Comparison of ENCODE assay signal across 24 mouse cellular contexts in genomic region chr13:9706720-9707119, GRCm38 (mm10). TPM values are rescaled to one million over a fixed set of nuclear protein-coding genes. Genes with fewer than 3 reads are reported as not detected.
DNase-seq lines count a peak whose midpoint lies in the region; ATAC-seq and TF ChIP-seq lines count a peak whose summit lies in the region.
"Had no signal": no experiment of that assay in that cellular context is flagged by ENCODE, and none has a peak within 500 bp of the region (broad histone marks: within the 10 kb centered on the region; RNA-seq: fewer than 3 reads in every experiment).

No protein-coding gene starts in this region.

- H3K4me1 ChIP-seq in heart, adult 2 months (ENCODE audit: control insufficient read depth, insufficient read depth, low read length) = no peaks in the 10 kb centered on the region
- H3K4me1 ChIP-seq in lung, embryonic 16.5 days (replicated peaks; ENCODE audit: control insufficient read depth, insufficient read depth, low read length) = no peaks in the 10 kb centered on the region
- H3K4me1 ChIP-seq: forebrain, embryonic 13.5 days; forebrain, embryonic 15.5 days had no signal

- H3K4me3 ChIP-seq in heart, adult 2 months = no peak overlapping the region
- no peak overlapping the region for H3K4me3 ChIP-seq in lung, embryonic 16.5 days (ENCODE audit: low read length)
- H3K4me3 ChIP-seq: embryonic facial prominence, embryonic 10.5 days; embryonic facial prominence, embryonic 12.5 days; forebrain, embryonic 13.5 days; forebrain, embryonic 15.5 days had no signal

- no peaks in the 10 kb centered on the region for H3K9me3 ChIP-seq in lung, embryonic 16.5 days (ENCODE audit: control insufficient read depth, low read length)
- H3K9me3 ChIP-seq: embryonic facial prominence, embryonic 10.5 days; embryonic facial prominence, embryonic 12.5 days; forebrain, embryonic 13.5 days; forebrain, embryonic 15.5 days; G1E had no signal

- H3K36me3 ChIP-seq in heart, adult 2 months (ENCODE audit: control insufficient read depth, insufficient read depth, low read length) = no peaks in the 10 kb centered on the region; the same call in 1 of the 2 replicates
- H3K36me3 ChIP-seq in lung, embryonic 16.5 days (ENCODE audit: control insufficient read depth, insufficient read depth, low read length) = peaks cover 2% of the 10 kb centered on the region; the same call in 1 of the 2 replicates

- 88% methylated on average over 8 of the region's 8 CpGs for WGBS in heart, adult 2 months
- WGBS in lung, embryonic 16.5 days = 74% methylated on average over 8 of the region's 8 CpGs

- TF ChIP-seq CTCF in heart, adult 2 months (IDR thresholded peaks at IDR 0.05) = no peak

- no peaks in the 10 kb centered on the region for H3K27me3 ChIP-seq in heart, adult 2 months (ENCODE audit: control insufficient read depth, insufficient read depth, low read length)
- H3K27me3 ChIP-seq in lung, embryonic 16.5 days (ENCODE audit: control insufficient read depth, insufficient read depth, low read depth, low read length) = no peaks in the 10 kb centered on the region
- H3K27me3 ChIP-seq: CH12.LX; embryonic facial prominence, embryonic 12.5 days; forebrain, embryonic 13.5 days; forebrain, embryonic 15.5 days; Patski had no signal

- H3K27ac ChIP-seq in heart, adult 2 months = no peak overlapping the region
- H3K27ac ChIP-seq in lung, embryonic 16.5 days (ENCODE audit: low read length) = no peak overlapping the region
- H3K27ac ChIP-seq: embryonic facial prominence, embryonic 10.5 days; embryonic facial prominence, embryonic 12.5 days; forebrain, embryonic 13.5 days; forebrain, embryonic 15.5 days had no signal

- intact Hi-C loops in heart, adult 2 months (cut with DNase I) = no loop called here

- peak; percentile 78 for DNase-seq in heart, adult 11 months
- DNase-seq in heart, adult 2 months = no peak
- no peak for DNase-seq in lung, postnatal 14 days
- DNase-seq in lung, postnatal 10 days = peak; percentile 12
- DNase-seq in lung, postnatal 25 days (ENCODE audit: low spot score) = no peak
- DNase-seq: adrenal gland, adult 8-10 months; adrenal gland, postnatal 14 days; adrenal gland, postnatal 36 days; B cell, adult 2 months; cerebellum, adult 11-12 months; cerebellum, adult 2 months; cerebellum, adult 9-10 months; cerebellum, postnatal 10 days; cerebellum, postnatal 25 days had no signal

- no peak for TF ChIP-seq POLR2A in heart, adult 2 months (IDR thresholded peaks at IDR 0.05; ENCODE audit: insufficient read depth, low read depth, low read length)

- H3K4me2 ChIP-seq in lung, embryonic 16.5 days (ENCODE audit: low read depth, low read length) = no peak overlapping the region
- H3K4me2 ChIP-seq: embryonic facial prominence, embryonic 12.5 days; forebrain, embryonic 13.5 days; forebrain, embryonic 15.5 days had no signal

- H3K79me2 ChIP-seq in heart, adult 2 months (replicated peaks; ENCODE audit: control insufficient read depth, insufficient read depth, low read length) = peaks cover 1% of the 10 kb centered on the region; the same call in 1 of the 2 replicates

- peak; percentile 71 for ATAC-seq in lung, embryonic 16.5 days (ENCODE audit: low read depth)
- ATAC-seq: activated CD4-positive, CD25-positive, alpha-beta regulatory T cell, adult 4 months; CD4-positive, CD25-positive, alpha-beta regulatory T cell, adult 4 months; forebrain, embryonic 13.5 days; forebrain, embryonic 15.5 days; Patski had no signal

- TF ChIP-seq EP300 in heart, adult 2 months (IDR thresholded peaks at IDR 0.05; ENCODE audit: insufficient read depth, low read depth, low read length) = no peak

- H3K9ac ChIP-seq in heart, adult 2 months (ENCODE audit: low read depth, low read length) = no peak overlapping the region
- no peak overlapping the region for H3K9ac ChIP-seq in lung, embryonic 16.5 days (ENCODE audit: low read length)
- H3K9ac ChIP-seq: embryonic facial prominence, embryonic 12.5 days; forebrain, embryonic 13.5 days; forebrain, embryonic 15.5 days had no signal

RNA-seq across cellular contexts. Expression of gene Zmynd11, which starts 58.4 kb away (rescaled TPM):
- 100 to 1,000 TPM; 115 to 129 TPM for total RNA-seq in heart, adult 2 months (2021)
- 48.0 and 83.6 TPM in 2 replicates for polyA plus RNA-seq in heart, adult 2 months (2012; rRNA removed)
- polyA plus RNA-seq in lung, embryonic 16.5 days (2015; fragmentation: Nextera tagmentation; extraction: Ambion mirVana) = 130 and 139 TPM in 2 replicates

Comparison
In these comparisons a context has a peak if more than half of its experiments do, and no peak if none do; other contexts are left out.
1. DNase-seq: peak in heart, adult 11 months (single experiment) and lung, postnatal 10 days (single experiment); none in heart, adult 2 months (0 of 2), lung, postnatal 14 days (single experiment) and lung, postnatal 25 days (single experiment).